Mouse (Mus musculus): ENCODE data around the gene Tmod3. TPM values are rescaled to one million over a fixed set of nuclear protein-coding genes. Genes with fewer than 3 reads are reported as not detected.

Tmod3 gene
- polyA plus RNA-seq, 1 experiment = 59.0 TPM

- TF ChIP-seq CTCF (IDR thresholded peaks at IDR 0.05; ENCODE audit: extremely low read depth, insufficient read depth, low read length) (no peak), POLR2A (IDR thresholded peaks at IDR 0.05; ENCODE audit: extremely low read depth, insufficient read depth, low read length) (no peak)
- Histone ChIP-seq H3K4me3 (ENCODE audit: insufficient read depth, low read length) (no peak overlapping the region), H3K27ac (ENCODE audit: insufficient read depth, low read length) (no peak overlapping the region), H3K4me1 (ENCODE audit: control insufficient read depth, insufficient read depth, low read length) (peaks cover 3% of the 10 kb centered on the region; the same call in 1 of the 2 replicates)
Measured at GRCm38 (mm10) chr9:75477212-75477611, 82.2 kb downstream of the Tmod3 start.

- TF ChIP-seq POLR2A (IDR thresholded peaks at IDR 0.05; ENCODE audit: extremely low read depth, insufficient read depth, low read length) (no peak), CTCF (IDR thresholded peaks at IDR 0.05; ENCODE audit: extremely low read depth, insufficient read depth, low read length) (no peak)
- Histone ChIP-seq H3K4me1 (ENCODE audit: control insufficient read depth, insufficient read depth, low read length) (peaks cover 2% of the 10 kb centered on the region; the same call in 1 of the 2 replicates), H3K27ac (ENCODE audit: insufficient read depth, low read length) (no peak overlapping the region), H3K4me3 (ENCODE audit: insufficient read depth, low read length) (no peak overlapping the region)
Measured at GRCm38 (mm10) chr9:75468297-75468696, 91.2 kb downstream of the Tmod3 start.

GRCm38 (mm10) chr9:75467581-75467980, 91.9 kb downstream of the Tmod3 start:
- peaks cover 2% of the 10 kb centered on the region; the same call in 1 of the 2 replicates for H3K4me1 ChIP-seq (ENCODE audit: control insufficient read depth, insufficient read depth, low read length)
- no peak overlapping the region for H3K4me3 ChIP-seq (ENCODE audit: insufficient read depth, low read length)
- TF ChIP-seq POLR2A (IDR thresholded peaks at IDR 0.05; ENCODE audit: extremely low read depth, insufficient read depth, low read length) (no peak), CTCF (IDR thresholded peaks at IDR 0.05; ENCODE audit: extremely low read depth, insufficient read depth, low read length) (no peak)
- H3K27ac ChIP-seq (ENCODE audit: insufficient read depth, low read length) = no peak overlapping the region

- TF ChIP-seq CTCF (IDR thresholded peaks at IDR 0.05; ENCODE audit: extremely low read depth, insufficient read depth, low read length) (no peak), POLR2A (IDR thresholded peaks at IDR 0.05; ENCODE audit: extremely low read depth, insufficient read depth, low read length) (no peak)
- Histone ChIP-seq H3K27ac (ENCODE audit: insufficient read depth, low read length) (no peak overlapping the region), H3K4me3 (ENCODE audit: insufficient read depth, low read length) (no peak overlapping the region)
Measured at GRCm38 (mm10) chr9:75466641-75467040, 92.8 kb downstream of the Tmod3 start.

GRCm38 (mm10) chr9:75465856-75466255, 93.6 kb downstream of the Tmod3 start:
- Histone ChIP-seq H3K27ac (ENCODE audit: insufficient read depth, low read length) (no peak overlapping the region), H3K4me1 (ENCODE audit: control insufficient read depth, insufficient read depth, low read length) (peaks cover 2% of the 10 kb centered on the region; the same call in 1 of the 2 replicates), H3K4me3 (ENCODE audit: insufficient read depth, low read length) (no peak overlapping the region)
- TF ChIP-seq POLR2A (IDR thresholded peaks at IDR 0.05; ENCODE audit: extremely low read depth, insufficient read depth, low read length) = no peak
- TF ChIP-seq CTCF (IDR thresholded peaks at IDR 0.05; ENCODE audit: extremely low read depth, insufficient read depth, low read length) = no peak

More at GRCm38 (mm10) chr9:75466641-75467040, 92.8 kb downstream of the Tmod3 start:
- H3K4me1 ChIP-seq (ENCODE audit: control insufficient read depth, insufficient read depth, low read length) = peaks cover 2% of the 10 kb centered on the region; the same call in 1 of the 2 replicates

- Histone ChIP-seq H3K4me3 (ENCODE audit: insufficient read depth, low read length) (no peak overlapping the region), H3K27ac (ENCODE audit: insufficient read depth, low read length) (no peak overlapping the region), H3K4me1 (ENCODE audit: control insufficient read depth, insufficient read depth, low read length) (peaks cover 2% of the 10 kb centered on the region; the same call in 1 of the 2 replicates)
- TF ChIP-seq POLR2A (IDR thresholded peaks at IDR 0.05; ENCODE audit: extremely low read depth, insufficient read depth, low read length) (no peak), CTCF (IDR thresholded peaks at IDR 0.05; ENCODE audit: extremely low read depth, insufficient read depth, low read length) (no peak)
Measured at GRCm38 (mm10) chr9:75463050-75463660, 96.3 kb downstream of the Tmod3 start.

- H3K27ac ChIP-seq (ENCODE audit: insufficient read depth, low read length) = no peak overlapping the region
- TF ChIP-seq CTCF (IDR thresholded peaks at IDR 0.05; ENCODE audit: extremely low read depth, insufficient read depth, low read length) (no peak), POLR2A (IDR thresholded peaks at IDR 0.05; ENCODE audit: extremely low read depth, insufficient read depth, low read length) (no peak)
- H3K4me1 ChIP-seq (ENCODE audit: control insufficient read depth, insufficient read depth, low read length) = no peaks in the 10 kb centered on the region
- no peak overlapping the region for H3K4me3 ChIP-seq (ENCODE audit: insufficient read depth, low read length)
Measured at GRCm38 (mm10) chr9:75455684-75456083, 103.8 kb downstream of the Tmod3 start.

GRCm38 (mm10) chr9:75453994-75454393, 105.5 kb downstream of the Tmod3 start:
- no peaks in the 10 kb centered on the region for H3K4me1 ChIP-seq (ENCODE audit: control insufficient read depth, insufficient read depth, low read length)
- no peak overlapping the region for H3K27ac ChIP-seq (ENCODE audit: insufficient read depth, low read length)
- no peak overlapping the region for H3K4me3 ChIP-seq (ENCODE audit: insufficient read depth, low read length)
- no peak for TF ChIP-seq POLR2A (IDR thresholded peaks at IDR 0.05; ENCODE audit: extremely low read depth, insufficient read depth, low read length)
- TF ChIP-seq CTCF (IDR thresholded peaks at IDR 0.05; ENCODE audit: extremely low read depth, insufficient read depth, low read length) = no peak

GRCm38 (mm10) chr9:75448021-75448420, 111.4 kb downstream of the Tmod3 start:
- no peak overlapping the region for H3K4me3 ChIP-seq (ENCODE audit: insufficient read depth, low read length)
- TF ChIP-seq POLR2A (IDR thresholded peaks at IDR 0.05; ENCODE audit: extremely low read depth, insufficient read depth, low read length) (no peak), CTCF (IDR thresholded peaks at IDR 0.05; ENCODE audit: extremely low read depth, insufficient read depth, low read length) (no peak)
- no peaks in the 10 kb centered on the region for H3K4me1 ChIP-seq (ENCODE audit: control insufficient read depth, insufficient read depth, low read length)
- H3K27ac ChIP-seq (ENCODE audit: insufficient read depth, low read length) = no peak overlapping the region

Other genes starting within 250 kb of the Tmod3 start
- 0.13 TPM in 2 replicates for gene Bcl2l10, start 211.9 kb downstream of the Tmod3 start, polyA plus RNA-seq (2012; rRNA removed)
- 41.8 and 43.6 TPM in 2 replicates for gene Mapk6, start 149.7 kb downstream of the Tmod3 start, polyA plus RNA-seq (2012; rRNA removed)
- gene Leo1, start 118.1 kb downstream of the Tmod3 start, polyA plus RNA-seq (2012; rRNA removed) = 12.9 and 13.0 TPM in 2 replicates
- 108 and 112 TPM in 2 replicates for gene Tmod2, start 51.7 kb upstream of the Tmod3 start, polyA plus RNA-seq (2012; rRNA removed)
- gene Lysmd2, start 66.1 kb upstream of the Tmod3 start, polyA plus RNA-seq (2012; rRNA removed) = 91.3 and 96.5 TPM in 2 replicates
- gene Scg3, start 124.4 kb upstream of the Tmod3 start, polyA plus RNA-seq (2012; rRNA removed) = 241 and 253 TPM in 2 replicates
- 0.95 and 1.4 TPM in 2 replicates for gene Bmp5, start 215.7 kb upstream of the Tmod3 start, polyA plus RNA-seq (2012; rRNA removed)